Mouse (Mus musculus) c-Kit-positive CD71-negative TER-119-negative erythroid progenitor cells, embryonic 14.5 days (primary cell): ENCODE measurements around the gene Slc25a21.

Experiments used
- DNase-seq: peaks from one replicate; pipeline ENCODE4 v3.0.0-alpha.2; 2013; ENCODE audit warnings: low read depth

The Slc25a21 gene

DNA sequence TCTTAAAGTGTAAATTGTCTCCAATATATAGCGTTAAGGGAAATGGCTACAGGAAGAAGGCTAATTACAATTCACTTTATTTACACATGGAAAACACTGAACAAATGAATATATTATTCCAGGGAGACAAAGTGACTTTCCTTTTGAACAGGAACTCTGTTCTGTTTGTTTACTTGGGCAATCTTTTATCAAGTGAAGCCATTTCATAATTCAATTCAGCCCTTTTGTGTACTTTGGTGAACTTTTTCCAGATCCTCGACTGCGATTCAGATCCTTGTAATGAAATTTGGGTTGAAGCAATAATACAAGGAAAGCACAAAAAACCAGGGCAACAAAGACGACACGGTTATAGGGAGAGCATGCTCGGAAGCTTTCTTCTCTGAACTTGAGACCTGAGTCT lies 423.3 kb downstream of the Slc25a21 start:
- no peak for DNase-seq

DNA sequence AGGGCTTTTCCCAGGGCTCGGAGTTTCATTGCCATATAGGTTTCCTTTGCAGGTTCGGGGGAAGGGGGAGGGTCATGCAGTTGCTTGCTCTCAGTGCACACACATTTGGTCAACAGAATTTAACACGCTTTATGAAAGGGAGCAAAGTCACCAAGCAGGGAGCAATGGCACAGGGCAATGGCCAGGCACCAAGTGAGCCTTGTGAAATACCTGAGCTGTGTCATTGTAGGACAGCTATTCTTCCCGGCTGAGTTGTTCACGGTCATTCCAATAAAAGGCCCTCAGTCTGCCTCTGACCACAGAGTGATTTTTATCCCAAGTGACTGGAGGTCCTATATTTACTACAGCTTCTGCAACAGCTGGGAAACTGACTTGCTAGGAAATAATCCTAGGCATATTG lies 427.9 kb downstream of the Slc25a21 start:
- no peak for DNase-seq

DNA sequence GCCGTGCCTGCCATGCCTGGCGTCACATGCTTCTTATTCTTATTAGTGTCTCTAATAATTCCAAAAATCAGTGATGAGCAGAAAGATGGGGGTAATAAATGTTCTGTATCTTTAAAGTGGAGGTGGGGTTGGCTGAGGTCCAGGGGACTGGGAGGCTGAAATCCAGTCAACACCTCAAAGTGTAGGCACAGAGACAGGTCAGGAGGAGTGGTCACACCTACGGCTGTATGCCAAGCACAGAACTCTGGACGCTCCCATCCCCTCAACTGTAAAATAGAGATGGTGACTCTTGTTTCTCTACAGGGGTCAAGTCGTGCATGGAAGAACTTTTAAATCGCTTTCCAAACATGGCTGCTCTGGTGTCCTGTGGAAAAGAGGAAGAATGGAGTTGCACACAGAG lies 429.8 kb downstream of the Slc25a21 start:
- no peak for DNase-seq

DNA sequence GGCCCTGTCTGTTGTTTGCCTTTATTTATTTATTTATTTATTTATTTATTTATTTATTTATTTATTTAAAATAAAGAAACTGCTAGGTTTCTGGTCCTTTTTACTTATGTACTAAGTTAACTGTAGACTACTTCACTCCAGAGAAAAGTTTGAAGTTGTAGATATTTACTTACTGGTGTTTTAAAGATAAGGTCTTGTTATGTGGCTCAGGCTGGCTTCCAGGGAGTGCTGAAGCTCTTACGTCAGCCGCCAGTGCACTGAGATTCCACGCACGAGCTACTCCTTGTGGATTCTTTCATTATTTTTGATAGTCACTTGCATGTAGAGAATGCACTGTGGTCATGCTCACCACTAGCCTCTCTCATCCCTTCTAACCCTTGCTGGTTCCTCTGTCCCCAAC lies 460.2 kb downstream of the Slc25a21 start:
- DNase-seq: no peak

DNA sequence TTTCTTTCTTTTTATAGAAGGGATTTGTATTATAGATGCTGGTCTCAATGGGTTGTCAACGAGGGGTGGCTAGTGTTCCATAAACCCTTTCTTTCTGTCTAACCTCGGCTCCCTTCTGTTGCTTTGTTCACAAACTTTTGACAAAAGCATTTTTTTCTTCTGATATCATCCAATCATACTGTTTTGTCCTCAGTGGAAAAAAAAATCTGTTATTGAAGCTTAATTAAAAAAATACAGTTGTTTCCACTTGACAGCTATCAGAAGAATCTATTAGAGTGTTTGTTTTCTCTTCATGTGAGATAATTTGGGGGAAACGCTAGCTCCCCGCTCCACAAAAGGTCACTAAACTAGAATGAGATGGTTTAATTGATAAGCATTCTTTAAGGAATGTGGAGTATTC lies 469.6 kb downstream of the Slc25a21 start:
- no peak for DNase-seq

DNA sequence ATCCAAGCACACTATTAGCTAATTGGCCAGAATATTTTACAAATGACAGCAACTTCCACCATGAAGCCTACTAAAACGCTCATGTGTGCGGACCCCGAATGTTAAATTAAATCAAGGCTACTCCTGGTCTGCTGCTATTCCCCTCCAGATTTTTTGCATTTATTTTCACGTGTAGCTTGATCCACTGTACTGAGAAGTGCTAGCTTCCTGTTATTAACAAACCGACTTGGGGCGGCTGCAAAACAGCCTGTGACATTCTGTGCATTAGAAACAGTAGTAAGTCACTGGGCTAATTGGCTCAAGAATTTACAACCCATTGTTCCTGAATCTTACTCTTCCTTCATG lies 478.6 kb downstream of the Slc25a21 start:
- no peak for DNase-seq

DNA sequence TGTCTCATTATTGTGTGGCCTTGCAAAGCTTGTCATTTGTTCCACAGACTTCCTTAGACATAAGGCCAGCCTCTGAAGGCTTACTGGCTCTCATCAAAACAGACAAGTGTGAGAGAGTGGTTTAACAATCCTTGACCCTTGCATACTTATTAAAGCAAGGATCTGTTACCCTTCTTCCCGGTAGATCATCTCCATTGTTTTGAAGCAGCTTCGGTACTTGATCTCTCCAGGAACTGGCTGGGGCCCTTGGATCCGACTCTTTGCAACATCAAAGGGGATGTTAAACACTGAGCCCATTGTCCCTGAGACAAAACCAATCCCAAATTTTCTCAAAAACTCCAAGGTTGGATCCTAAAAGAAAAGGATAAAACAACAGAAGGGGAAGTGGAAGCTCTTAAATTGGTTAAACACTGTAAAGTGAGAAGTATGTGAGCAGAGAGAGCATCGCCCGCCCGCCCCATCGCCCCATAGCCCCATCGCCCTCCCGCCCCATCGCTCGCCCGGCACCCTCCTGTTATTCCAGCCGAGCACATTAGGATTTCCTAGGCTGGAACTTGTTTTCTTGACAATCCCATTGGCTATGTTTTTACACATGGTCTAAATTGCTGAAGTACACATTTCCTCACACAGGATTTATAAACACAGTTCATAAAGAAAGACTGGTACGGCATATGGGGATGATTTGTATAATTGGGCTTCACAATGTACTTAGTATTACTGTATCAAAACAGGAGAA lies 479.1 kb downstream of the Slc25a21 start:
- DNase-seq: no peak

DNA sequence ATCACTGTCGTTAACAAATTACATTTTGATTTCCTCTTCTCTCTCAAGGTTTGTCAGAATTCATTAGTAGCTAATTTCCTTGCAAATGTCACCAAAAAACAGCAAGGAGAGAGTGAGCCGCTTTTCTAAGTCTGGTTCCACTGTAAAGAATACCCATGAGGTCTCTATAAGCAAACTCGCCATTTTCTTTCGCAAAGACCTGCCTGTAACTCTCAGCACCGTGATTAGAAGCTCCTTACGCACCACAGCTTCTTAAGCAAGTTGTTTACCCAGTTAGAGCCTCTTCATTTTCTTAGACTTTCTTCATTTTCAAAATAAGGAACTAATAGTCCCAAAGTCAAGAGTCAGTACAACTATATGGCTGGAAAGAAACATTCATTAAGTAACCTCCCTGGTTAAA lies 496.3 kb downstream of the Slc25a21 start:
- no peak for DNase-seq

DNA sequence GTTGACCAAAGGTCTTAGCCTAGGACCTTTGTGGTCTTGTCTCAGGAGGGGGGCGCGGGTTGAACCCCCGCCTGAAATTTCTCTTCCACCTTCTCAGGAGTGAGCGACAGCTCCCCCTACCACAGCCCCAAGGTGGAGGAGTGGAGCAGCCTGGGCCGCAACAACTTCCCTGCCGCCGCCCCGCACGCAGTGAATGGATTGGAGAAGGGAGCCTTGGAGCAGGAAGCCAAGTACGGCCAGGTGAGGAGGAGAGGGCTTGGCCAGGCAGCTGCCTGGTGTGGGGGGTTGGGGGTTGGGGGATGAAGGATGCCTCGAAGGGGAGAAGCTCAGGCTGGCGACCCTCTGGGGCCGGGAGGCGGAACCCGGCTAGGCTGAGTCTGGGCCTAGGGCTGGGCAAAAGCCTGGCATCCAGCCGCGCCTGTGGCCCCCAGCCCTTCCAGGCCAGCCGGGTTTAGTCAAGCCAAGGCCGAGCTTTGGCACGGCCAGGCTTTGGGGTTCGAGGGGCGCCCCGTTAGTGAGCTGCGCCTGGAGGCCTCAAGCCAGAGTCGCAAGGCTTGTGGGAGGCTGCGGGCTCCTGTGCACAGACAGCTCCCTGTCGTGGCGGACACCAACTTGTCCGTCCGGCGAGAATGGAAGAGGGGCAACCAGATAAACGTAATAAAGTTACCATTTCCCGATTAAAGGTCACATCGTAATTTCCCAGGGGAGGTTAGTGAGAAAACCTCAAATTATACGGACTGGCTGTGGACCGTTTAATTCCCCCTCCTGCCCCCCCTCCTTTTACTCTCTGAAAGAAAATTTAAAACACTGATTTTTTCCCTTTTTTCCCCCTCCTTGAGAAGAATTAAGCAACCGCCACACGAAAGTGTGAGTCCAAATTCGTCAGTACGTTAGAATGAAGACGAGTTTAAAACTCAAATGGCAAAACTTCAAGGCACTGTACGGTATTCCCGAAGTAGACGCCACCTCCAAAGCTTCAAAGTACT lies 497.1 kb downstream of the Slc25a21 start:
- no peak for DNase-seq

DNA sequence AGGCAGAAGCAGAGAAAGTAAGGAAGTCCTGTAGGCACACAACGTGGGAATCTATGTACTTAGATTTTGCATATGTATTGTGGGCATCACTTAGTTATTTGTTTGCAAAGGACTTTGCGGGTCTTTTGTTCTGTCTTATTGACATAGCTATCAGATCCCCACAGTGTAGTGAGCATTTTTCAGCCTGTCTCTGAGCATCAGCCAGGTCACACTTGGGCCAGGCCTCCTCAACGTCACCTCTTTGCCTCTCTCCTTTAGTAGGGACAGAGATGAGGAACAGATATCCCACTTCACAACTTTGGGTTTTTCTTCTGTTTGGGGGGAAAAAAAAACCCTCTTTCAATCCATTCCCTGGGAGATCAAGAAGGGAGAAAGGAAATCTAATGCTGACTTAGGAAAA lies 497.9 kb downstream of the Slc25a21 start:
- DNase-seq: no peak

DNA sequence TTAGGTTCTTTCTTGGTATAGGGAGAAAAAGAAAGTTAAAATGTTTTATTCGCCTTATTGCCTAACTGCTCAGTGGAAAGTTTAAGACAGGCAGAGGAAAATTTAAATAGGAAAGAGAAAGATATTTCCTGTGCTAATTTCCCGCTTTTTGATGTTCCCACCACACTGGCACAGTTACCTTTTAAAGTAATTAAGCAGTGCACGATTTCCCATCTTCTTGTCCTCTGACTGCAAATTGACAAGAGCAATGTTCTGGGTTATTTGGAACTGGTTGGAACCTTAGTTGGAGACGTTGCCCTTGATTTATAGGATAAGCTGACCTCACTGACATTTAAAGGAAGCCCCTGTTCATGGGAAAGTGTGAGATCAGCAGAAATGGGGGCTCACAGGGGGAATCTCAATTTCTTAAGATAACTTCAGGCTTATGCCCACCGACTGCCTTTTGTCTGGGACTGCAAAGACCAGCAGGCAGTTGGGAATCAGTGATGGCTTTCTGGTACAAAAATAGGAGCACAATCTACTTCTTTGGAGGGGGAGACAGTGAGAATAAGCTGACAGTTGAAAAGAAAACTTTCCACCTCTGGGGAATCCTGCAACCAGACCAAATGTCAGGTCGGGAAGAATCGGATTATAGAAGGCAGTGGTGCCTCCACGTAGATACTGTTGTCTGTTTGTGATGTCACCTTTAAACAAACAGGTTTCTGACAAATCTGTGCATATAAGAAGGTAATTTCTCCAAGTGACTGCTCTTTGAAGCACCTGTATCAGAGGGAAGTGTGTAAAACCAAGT lies 498.9 kb downstream of the Slc25a21 start:
- no peak for DNase-seq

DNA sequence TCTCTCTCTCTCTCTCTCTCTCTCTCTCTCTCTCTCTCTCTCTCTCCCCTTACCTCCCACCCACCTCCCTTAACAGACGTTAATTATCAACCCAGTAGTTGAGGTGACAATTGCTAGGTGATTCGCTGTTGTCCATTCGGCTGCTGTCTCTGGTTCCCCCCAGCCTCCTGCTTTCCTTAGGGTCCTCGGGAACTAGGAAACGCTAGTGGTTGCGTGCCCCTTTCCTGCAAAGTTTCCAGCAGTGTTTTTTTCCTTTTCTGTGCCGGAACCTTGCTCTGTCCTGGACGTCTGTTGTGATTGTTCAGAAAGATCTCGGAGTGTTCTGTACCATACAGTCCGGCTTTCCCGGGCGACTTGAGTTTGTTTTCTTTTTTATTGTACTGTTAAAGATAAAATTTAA lies 499.5 kb downstream of the Slc25a21 start:
- no peak for DNase-seq

DNA sequence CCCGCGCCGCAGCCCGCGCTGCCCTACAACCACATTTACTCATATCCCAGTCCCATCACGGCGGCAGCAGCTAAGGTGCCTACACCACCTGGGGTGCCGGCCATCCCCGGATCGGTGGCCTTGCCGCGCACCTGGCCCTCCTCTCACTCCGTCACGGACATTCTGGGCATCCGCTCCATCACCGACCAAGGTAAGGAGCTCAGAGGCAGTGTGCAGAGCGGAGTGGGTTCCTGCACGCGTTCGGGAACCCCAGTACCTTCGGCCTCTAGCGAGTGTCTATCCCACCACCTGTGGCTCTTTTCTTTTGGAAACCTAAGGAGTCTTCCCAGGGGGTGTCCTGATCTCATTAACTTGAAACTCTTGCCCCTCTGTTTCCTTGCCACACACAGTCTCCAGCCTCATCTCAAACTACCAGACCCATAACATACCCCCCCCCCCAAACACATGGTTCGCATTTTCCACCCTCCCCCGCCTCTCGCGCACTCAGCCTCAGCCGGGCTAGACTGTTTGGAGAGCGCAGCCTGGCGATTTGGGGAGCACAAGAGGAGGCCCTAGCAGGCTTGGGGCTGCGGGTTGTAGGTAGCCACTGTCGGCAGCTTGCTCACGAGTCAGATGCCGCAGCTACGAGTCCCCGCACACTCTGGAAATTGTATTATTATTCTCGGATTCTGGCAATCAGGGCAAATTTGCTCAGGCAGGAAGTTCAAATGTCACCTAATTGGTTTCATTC lies 500.1 kb downstream of the Slc25a21 start:
- DNase-seq: no peak

DNA sequence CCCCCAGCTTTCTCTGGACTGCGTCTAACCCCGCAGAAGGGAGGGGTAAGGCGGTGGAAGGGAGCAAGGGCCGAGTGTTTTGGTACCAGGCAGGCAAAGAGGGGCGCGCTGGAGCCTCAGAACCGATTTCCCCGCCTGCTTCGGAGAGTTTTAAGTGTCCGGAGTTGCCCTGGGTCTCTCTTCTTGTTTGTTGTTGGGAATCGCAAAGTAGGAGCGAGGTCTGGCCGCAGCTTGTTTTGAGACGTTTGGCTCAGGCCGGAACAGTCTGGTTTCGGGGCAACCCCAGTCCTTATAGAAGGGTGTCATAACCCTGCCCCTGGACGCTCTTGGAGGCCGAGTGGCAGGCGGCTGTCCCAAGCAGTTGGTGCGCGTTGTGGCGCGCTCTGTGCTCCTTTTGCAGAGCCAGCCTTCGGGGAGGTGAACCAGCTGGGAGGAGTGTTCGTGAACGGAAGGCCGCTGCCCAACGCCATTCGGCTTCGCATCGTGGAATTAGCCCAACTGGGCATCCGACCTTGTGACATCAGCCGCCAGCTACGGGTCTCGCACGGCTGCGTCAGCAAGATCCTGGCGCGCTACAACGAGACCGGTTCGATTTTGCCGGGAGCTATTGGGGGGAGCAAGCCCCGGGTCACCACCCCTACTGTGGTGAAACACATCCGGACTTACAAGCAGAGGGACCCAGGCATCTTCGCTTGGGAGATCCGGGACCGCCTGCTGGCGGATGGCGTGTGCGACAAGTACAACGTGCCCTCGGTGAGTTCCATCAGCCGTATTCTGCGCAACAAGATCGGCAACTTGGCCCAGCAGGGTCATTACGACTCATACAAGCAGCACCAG lies 500.9 kb downstream of the Slc25a21 start:
- no peak for DNase-seq

DNA sequence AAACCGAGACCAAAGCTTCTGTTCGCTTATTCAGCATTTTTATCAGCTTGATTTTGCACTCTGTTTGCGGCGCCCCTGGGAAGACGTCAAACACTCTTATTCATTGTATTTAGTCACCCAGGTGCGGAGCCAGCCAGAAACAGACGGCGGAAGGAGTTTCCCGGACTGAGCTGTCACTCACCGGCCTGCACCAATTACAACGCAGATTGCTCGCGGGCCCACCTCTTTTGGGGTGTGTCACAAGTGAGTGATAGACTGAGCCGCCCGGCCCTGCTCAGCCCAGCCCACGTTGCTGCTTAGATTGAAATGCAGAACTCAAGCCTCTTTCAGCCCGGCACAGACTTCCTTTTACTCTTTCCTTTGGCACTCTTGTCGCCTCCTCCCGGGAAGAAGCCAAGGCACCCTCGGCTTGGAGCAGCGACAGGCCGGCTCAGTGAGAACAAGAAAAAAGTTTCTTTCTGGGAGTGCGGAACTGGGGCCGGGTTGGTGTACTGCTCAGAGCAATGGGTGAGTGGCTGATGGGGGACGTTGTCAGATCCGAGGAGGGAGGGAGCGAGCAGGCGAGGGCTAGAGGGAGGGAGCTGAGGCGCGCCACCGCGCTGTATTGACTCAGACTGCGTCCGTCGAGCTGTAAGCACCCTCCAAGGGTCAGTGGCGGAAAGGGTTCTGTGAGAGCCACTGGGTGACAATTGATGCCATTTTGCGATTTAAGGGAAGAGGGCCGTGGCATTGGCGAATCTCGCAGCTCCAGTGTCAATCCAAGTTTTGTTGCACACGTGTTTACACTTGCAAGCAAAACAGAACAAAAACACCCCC lies 501.7 kb downstream of the Slc25a21 start:
- DNase-seq: peak; percentile 46

DNA sequence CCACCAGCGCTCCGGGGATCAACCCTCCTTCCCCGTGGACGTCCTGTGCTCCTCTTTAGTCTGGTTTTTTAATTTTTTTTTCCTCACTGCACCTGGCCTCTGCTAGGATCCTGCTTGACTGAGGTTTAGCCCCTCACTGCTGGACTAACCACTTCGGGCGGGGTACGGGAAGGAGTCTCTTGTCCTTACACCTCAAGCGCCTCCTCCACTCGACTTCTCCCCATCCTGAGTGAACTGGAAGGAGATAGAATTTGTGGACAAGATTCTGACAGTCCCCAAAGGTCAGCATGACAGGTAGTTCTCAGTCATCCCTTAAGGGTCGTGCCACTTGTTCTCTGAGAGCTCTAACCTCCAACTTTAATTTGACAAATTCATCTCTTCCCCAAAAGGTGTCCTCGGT lies 502.3 kb downstream of the Slc25a21 start:
- no peak for DNase-seq

DNA sequence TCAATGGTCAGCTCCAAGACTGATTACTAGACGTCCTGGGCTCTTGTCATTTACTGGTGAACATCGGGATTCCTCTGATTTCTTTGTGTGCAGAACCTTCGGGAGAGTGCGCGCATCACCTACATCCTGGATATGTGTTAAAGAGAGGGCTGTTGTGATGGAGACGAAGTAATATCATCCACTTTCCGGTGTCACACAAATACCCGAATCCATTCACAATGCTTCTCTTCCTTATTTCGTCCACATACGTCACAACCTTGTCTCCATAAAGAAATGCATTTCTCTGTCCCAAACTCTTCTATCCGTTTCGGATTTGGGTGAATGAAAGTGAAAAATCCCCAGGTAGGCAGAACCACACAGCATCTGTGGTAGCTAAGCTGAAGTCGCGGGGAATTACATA lies 502.9 kb downstream of the Slc25a21 start:
- no peak for DNase-seq

DNA sequence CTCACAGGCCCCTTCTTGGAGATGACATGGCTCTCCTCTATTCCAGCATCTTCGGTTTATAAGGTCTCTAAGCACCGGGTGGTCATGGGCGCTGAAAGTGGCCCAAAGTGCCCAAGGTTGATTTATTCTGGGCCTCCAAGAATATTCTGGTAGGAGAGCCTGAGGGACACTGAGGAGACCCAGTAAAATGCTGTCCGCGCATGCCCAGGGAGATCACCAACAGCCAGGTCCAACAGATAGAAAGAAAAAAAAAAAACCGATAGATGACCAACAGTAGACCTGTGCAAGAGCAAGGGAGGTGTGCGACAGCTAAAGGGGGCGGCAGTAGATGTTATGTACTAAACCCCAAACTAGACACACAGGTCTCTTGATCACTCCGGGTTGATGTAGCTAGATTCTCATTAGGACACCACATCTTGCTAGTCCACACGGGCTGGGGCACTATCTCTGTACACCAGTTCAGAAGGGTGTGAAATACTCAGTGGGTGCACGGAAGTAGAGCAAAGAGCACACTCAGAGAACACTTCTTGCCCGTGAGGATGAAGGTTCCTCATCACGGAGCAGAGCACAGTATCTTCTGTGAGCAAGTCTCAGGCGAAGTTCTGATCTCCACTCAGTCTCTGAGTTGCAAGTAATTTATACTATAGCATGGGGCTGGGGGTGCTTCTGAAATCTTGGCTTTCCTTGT lies 503.7 kb downstream of the Slc25a21 start:
- no peak for DNase-seq

DNA sequence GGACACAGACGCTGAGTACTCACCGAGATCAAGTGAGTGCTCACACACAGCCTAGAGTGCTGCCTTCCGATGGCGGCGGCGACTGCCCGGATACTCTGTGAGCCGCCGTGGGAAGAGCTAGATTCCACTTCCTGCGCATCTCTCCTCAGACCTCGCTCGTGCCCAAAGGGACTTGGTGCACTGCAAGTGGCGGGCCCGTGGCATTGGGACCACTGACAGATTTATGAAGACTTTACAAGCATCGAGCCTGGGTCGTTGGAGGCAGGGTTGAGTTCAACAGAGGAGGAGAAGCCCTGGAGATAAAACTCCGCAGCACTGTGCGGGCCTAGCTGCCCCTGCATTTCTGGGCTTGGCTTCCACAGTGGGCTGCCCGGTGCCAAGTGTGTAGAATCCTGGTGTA lies 504.7 kb downstream of the Slc25a21 start:
- DNase-seq: no peak
